Mouse (Mus musculus) CD4-positive, CD25-positive, alpha-beta regulatory T cell, adult 9 weeks (primary cell): ENCODE results near the gene St14. TPM values are rescaled to one million over a fixed set of nuclear protein-coding genes. Genes with fewer than 3 reads are reported as not detected.

Source experiments
- polyA plus RNA-seq: library from polyadenylated mRNA; unstranded; fragments of 100-300 nt; shearing (Covaris generic); gene quantifications from one replicate; pipeline ENCODE4 v1.2.1, GENCODE M21; 2017

Gene St14
- polyA plus RNA-seq, result 13.2 TPM

DNA sequence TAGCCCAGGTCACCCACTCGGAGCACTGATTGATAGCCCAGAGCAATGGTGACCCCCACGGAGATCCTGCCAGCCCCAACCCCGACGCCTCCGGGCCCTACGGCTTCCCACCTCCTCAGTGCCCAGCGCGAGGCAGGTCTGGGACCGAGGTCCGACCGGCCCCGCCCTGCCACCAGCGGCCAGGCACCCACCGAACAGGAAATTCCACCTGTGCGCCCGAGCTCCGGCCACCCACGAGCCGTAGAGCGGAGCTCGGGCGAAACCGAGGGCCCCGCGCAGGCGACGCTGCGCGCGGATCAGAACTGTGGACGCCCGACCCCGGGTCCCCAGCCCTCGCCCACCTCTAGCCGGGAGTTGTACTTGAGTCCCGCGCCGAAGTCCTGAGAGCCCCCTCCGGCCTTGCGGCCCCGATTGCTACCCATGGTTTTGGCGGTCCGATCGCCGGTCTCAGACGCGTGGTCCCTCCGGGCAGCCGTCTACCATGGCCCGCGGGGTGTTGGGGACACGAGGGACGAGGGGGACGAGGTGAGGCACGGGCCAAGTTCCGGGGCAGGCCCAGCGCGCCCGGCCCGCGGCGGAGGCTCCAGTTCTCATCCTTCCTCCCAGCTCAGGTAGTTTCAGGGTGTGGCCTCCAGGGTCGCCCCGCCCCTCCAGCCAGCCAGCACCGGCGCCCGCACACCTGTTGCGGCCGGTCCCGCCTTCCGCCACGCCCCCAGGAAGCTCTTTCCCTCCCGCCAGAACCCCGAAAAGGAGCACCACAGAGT is at the start of gene St14:
Gene St14, minus strand, starts transcription at position 649 of the 764 bp plus-strand sequence.

Other genes with a start within 250 kb of the St14 start
- not detected for gene Adamts15, start 209.4 kb downstream of the St14 start, polyA plus RNA-seq
- gene Adamts8, start 189.3 kb downstream of the St14 start, polyA plus RNA-seq, result not detected
- gene Zbtb44, start 101.2 kb downstream of the St14 start, polyA plus RNA-seq, result 17.7 TPM
- gene Aplp2, start 80.0 kb upstream of the St14 start, polyA plus RNA-seq, result 96.2 TPM
- gene Prdm10, start 148.7 kb upstream of the St14 start, polyA plus RNA-seq, result 14.8 TPM